Mouse (Mus musculus): Measurements from ENCODE around the gene Ergic2.

GRCm38 (mm10) chr6:148234105-148234828, 22.1 kb upstream of the Ergic2 start:
- TF ChIP-seq CTCF (IDR thresholded peaks at IDR 0.05; ENCODE audit: insufficient read depth, low read length) (no peak), POLR2A (IDR thresholded peaks at IDR 0.05; ENCODE audit: borderline replicate concordance, extremely low read depth, low read depth, low read length) (no peak)
